Mouse (Mus musculus) liver, adult 2 months (tissue): ENCODE data around the gene Ppp1cc. TPM values are rescaled to one million over a fixed set of nuclear protein-coding genes. Genes with fewer than 3 reads are reported as not detected.
A peak's percentile ranks its signal among the peaks of the same experiment; 100 is the strongest.

Source experiments
- DNase-seq: peaks from one replicate; pipeline ENCODE4 v3.0.0-alpha.2; 2011; ENCODE audit warnings: low read depth, low spot score; ENCODE audit errors: extremely low read depth
- H3K27ac ChIP-seq: fragments of 200-500 bp; replicated peaks from 2 replicates; pipeline ENCODE4 v1.5.1; 2012; ENCODE audit warnings: low read depth, mild to moderate bottlenecking, control low read depth, inconsistent platforms, low read length; ENCODE audit not compliant: insufficient read depth
- H3K27me3 ChIP-seq: fragments of 200-500 bp; 2 replicates; pipeline ENCODE4 v1.6.1; 2012; ENCODE audit warnings: mild to moderate bottlenecking, moderate library complexity, low read length, inconsistent platforms; ENCODE audit not compliant: control insufficient read depth, insufficient read depth
- H3K36me3 ChIP-seq: fragments of 200-500 bp; 2 replicates; pipeline ENCODE4 v1.6.1; 2012; ENCODE audit warnings: low read length, inconsistent platforms; ENCODE audit not compliant: control insufficient read depth, insufficient read depth
- H3K4me1 ChIP-seq: fragments of 200-500 bp; 2 replicates; pipeline ENCODE4 v1.6.1; 2011; ENCODE audit warnings: low read length; ENCODE audit not compliant: control insufficient read depth, insufficient read depth
- H3K4me3 ChIP-seq: fragments of 200-500 bp; 2 replicates; pipeline ENCODE4 v1.5.1; 2011; ENCODE audit warnings: low read depth, mild to moderate bottlenecking, control low read depth, low read length, moderate library complexity; ENCODE audit not compliant: insufficient read depth
- H3K79me2 ChIP-seq: fragments of 200-500 bp; 2 replicates; pipeline ENCODE4 v1.6.1; 2012; ENCODE audit warnings: inconsistent platforms, mild to moderate bottlenecking, low read length, moderate library complexity; ENCODE audit not compliant: control insufficient read depth, insufficient read depth
- H3K9ac ChIP-seq: fragments of 200-500 bp; 2 replicates; pipeline ENCODE4 v1.6.1; 2012; ENCODE audit warnings: low read depth, mild to moderate bottlenecking, control low read depth, inconsistent platforms, low read length
- CTCF ChIP-seq: fragments of 200-500 bp; IDR thresholded peaks from 2 replicates; pipeline ENCODE4 v1.5.1; 2011; ENCODE audit warnings: low read depth, low read length, control low read depth
- POLR2A ChIP-seq: fragments of 200-500 bp; IDR thresholded peaks from 2 replicates; pipeline ENCODE4 v1.6.1; 2011; ENCODE audit warnings: low read length, control low read depth; ENCODE audit not compliant: insufficient read depth; ENCODE audit errors: extremely low read depth
- WGBS: fragments of 180-500 bp; shearing (Covaris S2); methylation state at CpG from one replicate; pipeline ENCODE4 v1.1.7; 2018; 5-methylcytosine and 5-hydroxymethylcytosine counted together
- polyA plus RNA-seq: library from polyadenylated mRNA; depleted of rRNA; stranded (reverse); fragments of >200 nt; gene quantifications from 2 replicates; pipeline ENCODE4 v1.2.3, GENCODE M21; 2012; rRNA removed
- total RNA-seq: library from RNA; depleted of rRNA; stranded (reverse); fragments of >200 nt; gene quantifications from 2 replicates; pipeline ENCODE4 v1.2.3, GENCODE M21; 2014; rRNA removed

The Ppp1cc gene
- 100 TPM in 2 replicates for total RNA-seq
- 34.9 and 36.4 TPM in 2 replicates for polyA plus RNA-seq

DNA sequence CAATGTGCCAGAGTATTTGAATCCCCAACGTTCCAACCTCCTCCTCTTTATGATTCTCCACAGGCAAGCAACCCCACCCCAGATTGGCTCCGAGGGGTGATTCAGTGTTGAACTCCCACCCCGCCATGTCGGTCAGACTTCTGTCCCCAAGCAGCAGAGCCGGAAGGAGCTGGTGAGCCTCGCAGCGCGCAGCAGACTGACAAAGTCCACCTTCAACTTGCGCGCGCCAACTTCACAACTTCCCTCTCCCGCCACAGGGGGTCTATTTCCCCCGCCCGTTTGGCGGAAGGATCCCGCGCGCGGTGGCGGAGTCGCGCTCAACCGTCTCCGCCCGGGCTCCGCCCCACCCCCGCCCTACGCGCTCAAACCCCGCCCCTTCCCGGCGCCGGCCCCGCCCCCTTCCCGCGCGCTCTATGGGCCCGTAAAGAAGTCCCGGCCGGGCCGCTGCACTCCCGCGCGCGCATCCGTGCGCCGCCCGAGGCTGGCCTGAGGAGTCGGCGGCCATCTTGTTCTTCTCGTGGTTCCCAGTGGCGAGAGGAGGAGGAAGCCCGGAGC is at the start of gene Ppp1cc:
TSS of gene Ppp1cc (plus strand) at position 452 of the 555 bp plus-strand sequence.
- Histone ChIP-seq H3K9ac (peak within 1 kb of the TSS; percentile 97), H3K4me3 (peak within 1 kb of the TSS; percentile 98), H3K27ac (peak within 1 kb of the TSS; percentile 62), H3K4me1 (peaks cover 33% of the 10 kb centered on the region), H3K36me3 (no peaks in the 10 kb centered on the region; the same call in 1 of the 2 replicates), H3K27me3 (no peaks in the 10 kb centered on the region), H3K79me2 (peaks cover 43% of the 10 kb centered on the region)
- whole genome bisulfite sequencing, result under 1% methylated on average over 54 of the region's 54 CpGs
- peak; percentile 59 for DNase-seq
- TF ChIP-seq POLR2A (0 out of 2 replicates have a peak, but pooled peaks have one; percentile 46), CTCF (no peak)

DNA sequence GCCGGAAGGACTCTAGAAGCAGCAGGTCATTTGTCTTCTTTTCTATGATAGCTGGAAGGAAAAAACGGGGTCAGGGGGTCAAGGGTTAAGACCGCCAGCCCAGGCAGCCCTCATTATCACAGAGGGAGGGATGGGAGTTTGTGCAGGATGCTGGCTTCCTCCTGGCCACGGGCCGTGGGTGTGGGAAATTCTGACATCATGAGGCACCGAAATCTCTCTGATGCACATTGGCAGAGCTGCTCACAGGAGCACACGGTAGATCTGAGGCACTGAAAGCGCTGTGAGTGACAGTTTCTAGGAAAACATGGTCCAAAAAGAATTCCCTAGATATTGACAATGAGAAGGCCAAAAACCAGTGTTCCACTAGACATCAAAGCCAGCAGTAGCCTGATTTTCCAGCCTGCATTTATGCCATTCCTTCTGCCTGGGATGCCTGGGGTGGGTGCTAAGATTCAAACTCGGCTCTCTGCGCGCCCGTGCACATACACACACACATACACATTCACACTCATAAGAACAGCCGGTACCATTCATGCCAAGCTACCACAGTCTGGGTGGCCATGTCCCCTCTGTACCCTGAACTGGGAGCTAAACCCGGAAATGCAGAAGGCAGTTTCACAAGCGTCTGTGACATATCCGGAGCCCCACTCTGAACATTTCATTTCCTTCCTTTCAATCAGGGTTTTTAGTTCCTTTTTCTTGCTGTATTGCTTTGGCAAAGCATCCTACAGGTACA is 48.6 kb upstream of the Ppp1cc start:
- Histone ChIP-seq H3K4me1 (no peaks in the 10 kb centered on the region), H3K9ac (no peak overlapping the region), H3K27me3 (no peaks in the 10 kb centered on the region), H3K36me3 (no peaks in the 10 kb centered on the region), H3K4me3 (no peak overlapping the region), H3K79me2 (no peaks in the 10 kb centered on the region), H3K27ac (no peak overlapping the region)
- no peak for TF ChIP-seq POLR2A
- TF ChIP-seq CTCF, result no peak
- DNase-seq, result no peak
- WGBS, result 64% methylated on average over 16 of the region's 16 CpGs

DNA sequence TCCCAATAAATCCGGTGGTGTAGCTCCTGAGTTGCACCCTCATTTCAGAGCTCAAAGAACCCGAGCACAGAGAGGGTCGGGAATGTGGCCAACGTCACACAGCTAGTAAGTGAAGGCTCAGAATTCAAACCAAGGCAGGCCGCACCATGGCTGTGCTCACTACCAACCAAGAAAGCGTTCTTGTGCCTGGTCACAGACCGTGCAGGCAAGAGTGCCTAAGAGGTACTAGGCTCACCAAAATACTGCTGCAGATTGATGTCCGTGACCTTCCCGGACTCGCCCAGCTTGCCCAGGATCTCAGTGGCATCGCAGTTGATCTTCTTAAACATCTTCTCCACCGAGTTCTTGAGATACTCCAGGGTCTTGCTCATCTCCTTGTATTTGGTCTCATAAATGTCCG is 47.5 kb upstream of the Ppp1cc start:
- TF ChIP-seq POLR2A (no peak), CTCF (no peak)
- H3K4me1 ChIP-seq, result no peaks in the 10 kb centered on the region
- no peak overlapping the region for H3K27ac ChIP-seq
- no peaks in the 10 kb centered on the region for H3K36me3 ChIP-seq
- H3K9ac ChIP-seq, result no peak overlapping the region
- H3K27me3 ChIP-seq, result no peaks in the 10 kb centered on the region
- no peaks in the 10 kb centered on the region for H3K79me2 ChIP-seq
- no peak for DNase-seq
- WGBS, result 94% methylated on average over 13 of the region's 13 CpGs
- H3K4me3 ChIP-seq, result no peak overlapping the region

DNA sequence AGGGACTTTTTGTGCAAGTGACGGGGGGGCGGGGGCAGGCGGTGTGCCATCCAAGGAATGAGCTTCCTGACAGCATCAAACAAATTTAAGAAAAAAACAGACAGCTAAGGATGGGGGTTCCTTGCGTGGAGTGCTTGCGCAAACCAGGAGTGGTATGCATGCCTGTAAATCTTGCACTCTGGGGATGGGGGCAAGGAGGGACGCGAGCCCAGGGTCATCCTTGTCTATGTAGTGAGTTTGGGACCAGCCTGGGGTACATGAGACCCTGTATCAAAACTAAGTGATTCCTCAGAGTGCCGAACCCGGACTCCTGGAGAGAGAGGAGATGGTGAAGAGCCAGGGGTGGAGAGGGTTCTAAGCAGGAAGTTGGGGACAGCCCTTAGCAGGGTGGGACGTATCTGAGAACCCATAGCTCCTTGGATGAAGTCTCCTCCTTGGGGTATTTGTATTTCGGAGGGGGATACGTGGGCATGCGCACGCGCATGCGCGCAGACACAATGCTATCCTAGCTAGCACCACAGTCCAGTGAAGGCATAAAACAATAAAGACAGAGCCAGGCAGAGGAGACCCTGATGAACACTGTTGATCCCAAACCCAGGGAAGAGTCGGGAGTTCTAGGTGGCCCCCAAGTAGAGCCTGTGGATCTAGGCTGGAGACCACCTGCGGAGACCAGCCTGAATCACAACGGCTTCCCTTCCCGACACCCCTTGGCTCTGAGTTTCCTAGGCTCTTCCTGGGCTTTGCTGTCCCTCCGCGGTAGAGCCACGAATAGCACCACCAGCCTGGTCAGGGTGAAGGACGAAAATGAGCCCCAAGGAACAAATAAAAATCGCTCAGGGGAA is 46.8 kb upstream of the Ppp1cc start:
- 63% methylated on average over 26 of the region's 26 CpGs for WGBS

DNA sequence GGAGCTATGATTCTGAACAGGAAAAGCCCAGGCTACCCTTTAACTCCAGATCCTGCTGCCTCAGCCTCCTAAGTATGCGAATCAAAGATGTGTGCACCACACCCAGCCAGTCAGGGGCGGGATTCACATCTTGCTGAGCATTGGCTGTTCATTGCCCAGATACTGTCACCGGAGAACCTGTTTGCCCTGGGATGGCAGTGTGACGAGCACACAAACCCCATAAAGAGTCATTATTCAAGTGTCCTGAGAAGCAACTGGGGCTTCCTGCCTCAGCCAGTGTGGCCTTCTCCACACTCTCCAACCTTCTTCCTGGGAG is 46.2 kb upstream of the Ppp1cc start:
- Histone ChIP-seq H3K4me1 (no peaks in the 10 kb centered on the region), H3K27me3 (no peaks in the 10 kb centered on the region), H3K27ac (no peak overlapping the region), H3K36me3 (no peaks in the 10 kb centered on the region), H3K9ac (no peak overlapping the region), H3K4me3 (no peak overlapping the region), H3K79me2 (no peaks in the 10 kb centered on the region)
- WGBS, result 39% methylated on average over 4 of the region's 4 CpGs
- DNase-seq, result no peak
- TF ChIP-seq CTCF, result no peak
- TF ChIP-seq POLR2A, result no peak

More for the DNA sequence above, 46.8 kb upstream of the Ppp1cc start:
- Histone ChIP-seq H3K27me3 (no peaks in the 10 kb centered on the region), H3K79me2 (no peaks in the 10 kb centered on the region), H3K4me3 (no peak overlapping the region), H3K27ac (no peak overlapping the region), H3K9ac (no peak overlapping the region), H3K4me1 (no peaks in the 10 kb centered on the region), H3K36me3 (no peaks in the 10 kb centered on the region)
- DNase-seq, result no peak
- TF ChIP-seq CTCF (no peak), POLR2A (no peak)

DNA sequence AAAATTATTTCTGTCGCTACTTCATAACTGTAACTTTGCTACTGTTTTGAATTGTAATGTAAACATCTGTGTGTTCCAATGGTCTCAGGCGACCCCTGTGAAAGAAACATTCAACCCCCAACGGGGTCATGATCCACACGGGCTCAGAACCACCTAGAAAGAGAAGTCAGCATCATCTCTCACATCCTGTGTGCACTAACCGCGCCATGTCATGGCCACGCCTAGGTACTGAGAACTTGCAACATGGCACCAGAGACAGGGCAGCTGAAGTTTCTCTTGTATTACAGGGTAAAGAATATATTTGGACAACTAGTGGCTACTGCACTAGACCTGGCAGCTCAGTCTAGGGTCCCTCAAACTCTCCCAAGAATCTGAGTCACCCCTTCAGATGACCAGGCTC is 44.6 kb upstream of the Ppp1cc start:
- H3K79me2 ChIP-seq, result no peaks in the 10 kb centered on the region
- WGBS, result 70% methylated on average over 7 of the region's 7 CpGs
- H3K36me3 ChIP-seq, result no peaks in the 10 kb centered on the region
- no peaks in the 10 kb centered on the region for H3K4me1 ChIP-seq
- TF ChIP-seq POLR2A (no peak), CTCF (no peak)
- H3K9ac ChIP-seq, result no peak overlapping the region
- no peak for DNase-seq
- H3K27me3 ChIP-seq, result no peaks in the 10 kb centered on the region
- no peak overlapping the region for H3K4me3 ChIP-seq
- H3K27ac ChIP-seq, result no peak overlapping the region
